Mouse (Mus musculus) heart, embryonic 11.5 days (tissue): ENCODE results near the gene Kif19a. TPM values are rescaled to one million over a fixed set of nuclear protein-coding genes. Genes with fewer than 3 reads are reported as not detected.

Source experiments
- ATAC-seq: fragments of 200-750 bp; cut with Nextera tagmentation; replicated peaks from 2 replicates; pipeline ENCODE4 v1.8.0; 2017; ENCODE audit warnings: moderate library complexity; ENCODE audit not compliant: insufficient number of reproducible peaks, low FRiP score, low TSS enrichment
- H3K27ac ChIP-seq: fragments of 300-500 bp; sonication (generic); 2 replicates; pipeline ENCODE4 v1.5.1; 2014; ENCODE audit warnings: mild to moderate bottlenecking, low read depth, low read length
- H3K27me3 ChIP-seq: fragments of 300-500 bp; sonication (generic); 2 replicates; pipeline ENCODE4 v1.6.1; 2014; ENCODE audit warnings: mild to moderate bottlenecking, low read length, mixed read lengths; ENCODE audit not compliant: control insufficient read depth, insufficient read depth
- H3K36me3 ChIP-seq: fragments of 300-500 bp; sonication (generic); 2 replicates; pipeline ENCODE4 v1.6.1; 2014; ENCODE audit warnings: mild to moderate bottlenecking, low read length, moderate library complexity, mixed read lengths; ENCODE audit not compliant: control insufficient read depth, insufficient read depth
- H3K4me1 ChIP-seq: fragments of 300-500 bp; sonication (generic); 2 replicates; pipeline ENCODE4 v1.6.1; 2014; ENCODE audit warnings: low read length; ENCODE audit not compliant: control insufficient read depth, insufficient read depth
- H3K4me2 ChIP-seq: fragments of 300-500 bp; sonication (generic); 2 replicates; pipeline ENCODE4 v1.6.1; 2014; ENCODE audit warnings: mild to moderate bottlenecking, moderate library complexity
- H3K4me3 ChIP-seq: fragments of 300-500 bp; sonication (generic); 2 replicates; pipeline ENCODE4 v1.5.1; 2014; ENCODE audit warnings: low read depth, low read length
- H3K9ac ChIP-seq: fragments of 300-500 bp; sonication (generic); 2 replicates; pipeline ENCODE4 v1.6.1; 2014; ENCODE audit warnings: mild to moderate bottlenecking, low read depth, low read length, moderate library complexity
- H3K9me3 ChIP-seq: fragments of 300-500 bp; sonication (generic); replicated peaks from 2 replicates; pipeline ENCODE4 v1.6.1; 2016; ENCODE audit warnings: low read length; ENCODE audit not compliant: control insufficient read depth
- WGBS: fragments of 180-500 bp; shearing (Covaris S2); extraction: QIAGEN DNeasy Blood & Tissue Kit; methylation state at CpG from one replicate; pipeline ENCODE4 v1.1.7; 2014; ENCODE audit not compliant: insufficient replicate concordance; 5-methylcytosine and 5-hydroxymethylcytosine counted together
- polyA plus RNA-seq: library from polyadenylated mRNA; unstranded; fragments of >200 nt; fragmentation: Nextera tagmentation; extraction: Ambion mirVana; gene quantifications from 2 replicates; pipeline ENCODE4 v1.2.1, GENCODE M21; 2014

The Kif19a gene
- polyA plus RNA-seq, 1 experiment from 2014 or later, result 0.13 TPM

GRCm38 (mm10) chr11:114807686-114808427 lies 42.7 kb downstream of the Kif19a start:
- Histone ChIP-seq H3K4me3 (no peak overlapping the region), H3K9me3 (no peaks in the 10 kb centered on the region), H3K4me1 (peaks cover 5% of the 10 kb centered on the region), H3K36me3 (no peaks in the 10 kb centered on the region), H3K4me2 (no peak overlapping the region), H3K27ac (no peak overlapping the region), H3K27me3 (no peaks in the 10 kb centered on the region), H3K9ac (no peak overlapping the region)
- ATAC-seq, result no peak
- 32% methylated on average over 13 of the region's 14 CpGs for WGBS

GRCm38 (mm10) chr11:114809371-114809770 lies 44.2 kb downstream of the Kif19a start:
- no peaks in the 10 kb centered on the region for H3K9me3 ChIP-seq
- ATAC-seq, result no peak
- peaks cover 5% of the 10 kb centered on the region for H3K4me1 ChIP-seq
- no peak overlapping the region for H3K4me3 ChIP-seq
- 78% methylated on average over 1 of the region's 1 CpGs for WGBS
- H3K27me3 ChIP-seq, result no peaks in the 10 kb centered on the region
- no peak overlapping the region for H3K27ac ChIP-seq
- no peak overlapping the region for H3K4me2 ChIP-seq
- H3K9ac ChIP-seq, result no peak overlapping the region
- no peaks in the 10 kb centered on the region for H3K36me3 ChIP-seq

- no peak for ATAC-seq
- H3K9ac ChIP-seq, result no peak overlapping the region
- WGBS, result 24% methylated on average over 4 of the region's 4 CpGs
- no peak overlapping the region; the same call in 1 of the 2 replicates for H3K27ac ChIP-seq
- H3K9me3 ChIP-seq, result no peaks in the 10 kb centered on the region
- H3K4me1 ChIP-seq, result peaks cover 15% of the 10 kb centered on the region
- H3K4me2 ChIP-seq, result no peak overlapping the region
- no peaks in the 10 kb centered on the region for H3K36me3 ChIP-seq
- H3K4me3 ChIP-seq, result no peak overlapping the region
- no peaks in the 10 kb centered on the region for H3K27me3 ChIP-seq
Measured at GRCm38 (mm10) chr11:114810344-114810743, 45.2 kb downstream of the Kif19a start.

- Histone ChIP-seq H3K36me3 (no peaks in the 10 kb centered on the region), H3K4me1 (peaks cover 11% of the 10 kb centered on the region), H3K9ac (no peak overlapping the region), H3K27me3 (peaks cover 2% of the 10 kb centered on the region; the same call in 1 of the 2 replicates), H3K27ac (no peak overlapping the region), H3K4me3 (no peak overlapping the region), H3K4me2 (no peak overlapping the region), H3K9me3 (no peaks in the 10 kb centered on the region)
- ATAC-seq, result no peak; the same call in 1 of the 2 replicates
- 19% methylated on average over 6 of the region's 6 CpGs for WGBS
Measured at GRCm38 (mm10) chr11:114812731-114813240, 47.6 kb downstream of the Kif19a start.

GRCm38 (mm10) chr11:114814873-114815592 lies 49.8 kb downstream of the Kif19a start:
- no peaks in the 10 kb centered on the region for H3K9me3 ChIP-seq
- H3K4me2 ChIP-seq, result peak overlapping the region; percentile 14; the same call in 1 of the 2 replicates
- peaks cover 2% of the 10 kb centered on the region; the same call in 1 of the 2 replicates for H3K27me3 ChIP-seq
- ATAC-seq, result peak; percentile 63; the same call in 1 of the 2 replicates
- H3K4me3 ChIP-seq, result no peak overlapping the region
- no peak overlapping the region for H3K9ac ChIP-seq
- peak overlapping the region; percentile 73 for H3K27ac ChIP-seq
- H3K4me1 ChIP-seq, result peaks cover 12% of the 10 kb centered on the region
- no peaks in the 10 kb centered on the region for H3K36me3 ChIP-seq
- WGBS, result 55% methylated on average over 11 of the region's 11 CpGs

GRCm38 (mm10) chr11:114816934-114817333 lies 51.7 kb downstream of the Kif19a start:
- no peak for ATAC-seq
- WGBS, result 84% methylated on average over 4 of the region's 4 CpGs

GRCm38 (mm10) chr11:114818185-114818584 lies 53.0 kb downstream of the Kif19a start:
- no peaks in the 10 kb centered on the region for H3K9me3 ChIP-seq
- no peak overlapping the region for H3K9ac ChIP-seq
- WGBS, result 88% methylated on average over 7 of the region's 7 CpGs
- no peak overlapping the region for H3K4me2 ChIP-seq
- no peak overlapping the region for H3K4me3 ChIP-seq
- H3K4me1 ChIP-seq, result peaks cover 19% of the 10 kb centered on the region
- H3K36me3 ChIP-seq, result no peaks in the 10 kb centered on the region
- H3K27me3 ChIP-seq, result peaks cover 2% of the 10 kb centered on the region; the same call in 1 of the 2 replicates
- no peak overlapping the region for H3K27ac ChIP-seq
- no peak for ATAC-seq

More at GRCm38 (mm10) chr11:114816934-114817333, 51.7 kb downstream of the Kif19a start:
- Histone ChIP-seq H3K9me3 (no peaks in the 10 kb centered on the region), H3K4me3 (no peak overlapping the region), H3K27me3 (peaks cover 2% of the 10 kb centered on the region; the same call in 1 of the 2 replicates), H3K4me2 (no peak overlapping the region), H3K4me1 (peaks cover 12% of the 10 kb centered on the region), H3K27ac (no peak overlapping the region), H3K9ac (no peak overlapping the region), H3K36me3 (no peaks in the 10 kb centered on the region)

GRCm38 (mm10) chr11:114819110-114819509 lies 53.9 kb downstream of the Kif19a start:
- WGBS, result 35% methylated on average over 2 of the region's 2 CpGs
- no peak for ATAC-seq
- no peaks in the 10 kb centered on the region for H3K36me3 ChIP-seq
- no peak overlapping the region for H3K4me2 ChIP-seq
- H3K4me1 ChIP-seq, result peaks cover 24% of the 10 kb centered on the region
- H3K27me3 ChIP-seq, result peaks cover 2% of the 10 kb centered on the region; the same call in 1 of the 2 replicates
- H3K9ac ChIP-seq, result no peak overlapping the region
- H3K9me3 ChIP-seq, result no peaks in the 10 kb centered on the region
- H3K4me3 ChIP-seq, result no peak overlapping the region
- H3K27ac ChIP-seq, result no peak overlapping the region
